Mouse (Mus musculus) cerebellum, adult 2 months (tissue): ENCODE measurements at regions not wholly inside any gene's neighbourhood (a gene's known extent, or its start where the extent isn't known, plus 50 kb on each side); places are given as distances from the start of the nearest gene placed in this dataset.

Experiments
- CTCF ChIP-seq: fragments of 200-500 bp; IDR thresholded peaks from 2 replicates; pipeline ENCODE4 v1.5.1; 2011; ENCODE audit warnings: low read depth, mild to moderate bottlenecking, control low read depth, low read length, moderate library complexity, borderline replicate concordance; ENCODE audit not compliant: insufficient read depth
- POLR2A ChIP-seq: fragments of 200-500 bp; IDR thresholded peaks from 2 replicates; pipeline ENCODE4 v1.6.1; 2011; ENCODE audit warnings: low read length, control low read depth, borderline replicate concordance; ENCODE audit not compliant: insufficient read depth

- TF ChIP-seq CTCF, result no peak
- no peak for TF ChIP-seq POLR2A
Measured at GRCm38 (mm10) chr11:22694829-22695228, 165.9 kb downstream of the B3gnt2 start.
